Mouse (Mus musculus) midbrain, postnatal 0 days (tissue): ENCODE results near the gene Adgrg7. TPM values are rescaled to one million over a fixed set of nuclear protein-coding genes. Genes with fewer than 3 reads are reported as not detected.

Source experiments
- ATAC-seq: fragments of 200-750 bp; cut with Nextera tagmentation; 2 replicates; pipeline ENCODE4 v1.8.0; 2017; ENCODE audit warnings: moderate number of reproducible peaks, mild to moderate bottlenecking, moderate TSS enrichment, moderate library complexity; ENCODE audit not compliant: low FRiP score
- DNase-seq: peaks from one replicate; pipeline ENCODE4 v3.0.0-alpha.2; 2015; ENCODE audit warnings: low spot score
- H3K27ac ChIP-seq: fragments of 300-500 bp; sonication (generic); 2 replicates; pipeline ENCODE4 v1.5.1; 2014; ENCODE audit warnings: low read depth, mild to moderate bottlenecking, low read length, mixed read lengths
- H3K27me3 ChIP-seq: fragments of 300-500 bp; sonication (generic); 2 replicates; pipeline ENCODE4 v1.6.1; 2014; ENCODE audit warnings: low read length, control low read depth, mixed read lengths; ENCODE audit not compliant: insufficient read depth
- H3K36me3 ChIP-seq: fragments of 300-500 bp; sonication (generic); 2 replicates; pipeline ENCODE4 v1.6.1; 2014; ENCODE audit warnings: low read length, control low read depth, mixed read lengths; ENCODE audit not compliant: insufficient read depth
- H3K4me1 ChIP-seq: fragments of 300-500 bp; sonication (generic); 2 replicates; pipeline ENCODE4 v1.6.1; 2014; ENCODE audit warnings: mild to moderate bottlenecking, control low read depth, antibody characterized with exemption, low read length, mixed read lengths; ENCODE audit not compliant: insufficient read depth
- H3K4me2 ChIP-seq: fragments of 300-500 bp; sonication (generic); 2 replicates; pipeline ENCODE4 v1.6.1; 2014; ENCODE audit warnings: low read depth, mild to moderate bottlenecking, low read length, mixed read lengths; ENCODE audit not compliant: poor library complexity, severe bottlenecking
- H3K4me3 ChIP-seq: fragments of 300-500 bp; sonication (generic); 2 replicates; pipeline ENCODE4 v1.5.1; 2014; ENCODE audit warnings: low read depth, mild to moderate bottlenecking, low read length, moderate library complexity
- H3K9ac ChIP-seq: fragments of 300-500 bp; sonication (generic); replicated peaks from 2 replicates; pipeline ENCODE4 v1.6.1; 2014; ENCODE audit warnings: mild to moderate bottlenecking, low read length, moderate library complexity, mixed read lengths; ENCODE audit not compliant: poor library complexity, severe bottlenecking
- H3K9me3 ChIP-seq: fragments of 300-500 bp; sonication (generic); 2 replicates; pipeline ENCODE4 v1.6.1; 2016; ENCODE audit warnings: low read length, control low read depth
- CTCF ChIP-seq: IDR thresholded peaks from 2 replicates; pipeline ENCODE4 v1.5.1; 2016; ENCODE audit warnings: antibody characterized with exemption, mild to moderate bottlenecking
- WGBS: fragments of 180-500 bp; shearing (Covaris S2); extraction: QIAGEN DNeasy Blood & Tissue Kit; methylation state at CpG from one replicate; pipeline ENCODE4 v1.1.7; 2014; 5-methylcytosine and 5-hydroxymethylcytosine counted together
- polyA plus RNA-seq: library from polyadenylated mRNA; unstranded; fragments of >200 nt; fragmentation: Nextera tagmentation; extraction: Ambion mirVana; gene quantifications from 2 replicates; pipeline ENCODE4 v1.2.1, GENCODE M21; 2015
- total RNA-seq: library from RNA; depleted of rRNA; stranded (reverse); fragments of >200 nt; gene quantifications from 2 replicates; pipeline ENCODE4 v1.2.3, GENCODE M21; 2014

The Adgrg7 gene
- total and polyA plus RNA-seq, 2 experiments from 2014 or later = not detected

DNA sequence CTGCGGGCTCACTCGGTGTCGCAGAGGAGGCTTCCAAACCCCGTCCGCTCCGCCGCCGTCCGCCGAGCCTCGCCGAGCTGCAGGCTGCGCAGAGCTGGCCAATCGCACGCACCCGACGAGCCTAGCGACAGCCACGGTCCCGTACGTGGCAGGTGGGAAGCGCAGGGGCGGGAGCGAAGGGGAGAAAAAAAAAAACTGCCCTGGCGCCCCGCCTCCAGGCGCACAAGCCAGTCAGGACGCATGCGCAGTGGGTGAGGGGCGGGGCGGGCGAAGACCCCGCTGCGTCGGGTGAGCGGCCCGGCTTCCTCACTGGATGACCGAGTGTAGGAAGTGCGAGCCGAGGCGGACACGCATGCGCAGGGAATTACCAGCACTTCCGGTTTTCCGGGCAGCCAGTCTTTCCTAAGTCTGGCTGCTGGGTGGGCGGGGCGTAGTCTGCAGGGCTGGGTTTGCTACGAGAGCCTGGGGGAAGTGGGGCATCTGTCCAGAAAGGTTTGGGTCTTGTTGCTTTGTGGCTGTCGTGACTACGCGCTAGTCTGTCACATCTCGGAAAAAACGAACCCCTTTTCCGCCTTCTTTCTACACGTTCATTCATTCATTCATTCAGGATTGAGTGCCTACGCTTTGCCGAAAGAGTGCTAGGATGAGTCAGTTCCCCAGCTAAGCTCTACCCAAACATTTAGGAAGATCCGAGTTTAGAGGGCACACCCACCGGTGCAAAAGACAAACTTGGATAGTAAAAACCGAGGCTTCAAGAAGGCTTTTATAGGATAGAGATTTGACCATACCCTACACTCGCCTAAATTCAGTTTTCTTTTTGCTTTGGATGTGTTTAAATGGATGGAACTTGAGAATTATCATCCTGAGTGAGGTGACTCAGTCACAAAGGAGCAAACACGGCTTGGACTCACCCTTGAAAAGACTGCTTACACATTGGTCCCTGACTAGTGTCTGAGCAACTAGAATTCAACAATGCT, 78.1 kb downstream of the Adgrg7 start, which contains the start of gene Tfg:
Gene Tfg (minus strand): TSS at position 227 of the 977 bp plus-strand sequence.
- H3K36me3 ChIP-seq = no peaks in the 10 kb centered on the region
- ATAC-seq = peak; percentile 99
- peak within 1 kb of the TSS; percentile 85 for H3K4me3 ChIP-seq
- H3K4me1 ChIP-seq = peaks cover 8% of the 10 kb centered on the region; the same call in 1 of the 2 replicates
- H3K27me3 ChIP-seq = no peaks in the 10 kb centered on the region
- peak within 1 kb of the TSS; percentile 87 for H3K9ac ChIP-seq
- no peak for TF ChIP-seq CTCF
- under 1% methylated on average over 61 of the region's 62 CpGs for WGBS
- H3K27ac ChIP-seq = peak within 1 kb of the TSS; percentile 95
- H3K4me2 ChIP-seq = peak within 1 kb of the TSS; percentile 65
- H3K9me3 ChIP-seq = no peaks in the 10 kb centered on the region
- DNase-seq = peak; percentile 100

GRCm38 (mm10) chr16:56716557-56717179, 79.0 kb downstream of the Adgrg7 start:
- DNase-seq = peak; percentile 40
- no peaks in the 10 kb centered on the region for H3K36me3 ChIP-seq
- no peaks in the 10 kb centered on the region for H3K27me3 ChIP-seq
- TF ChIP-seq CTCF = no peak
- H3K27ac ChIP-seq = peak overlapping the region; percentile 95
- WGBS = 0% methylated on average over 31 of the region's 38 CpGs
- peak overlapping the region; percentile 65 for H3K4me2 ChIP-seq
- H3K4me1 ChIP-seq = peaks cover 8% of the 10 kb centered on the region; the same call in 1 of the 2 replicates
- H3K9me3 ChIP-seq = no peaks in the 10 kb centered on the region
- ATAC-seq = peak; percentile 62
- peak overlapping the region; percentile 87 for H3K9ac ChIP-seq
- peak overlapping the region; percentile 85 for H3K4me3 ChIP-seq

DNA sequence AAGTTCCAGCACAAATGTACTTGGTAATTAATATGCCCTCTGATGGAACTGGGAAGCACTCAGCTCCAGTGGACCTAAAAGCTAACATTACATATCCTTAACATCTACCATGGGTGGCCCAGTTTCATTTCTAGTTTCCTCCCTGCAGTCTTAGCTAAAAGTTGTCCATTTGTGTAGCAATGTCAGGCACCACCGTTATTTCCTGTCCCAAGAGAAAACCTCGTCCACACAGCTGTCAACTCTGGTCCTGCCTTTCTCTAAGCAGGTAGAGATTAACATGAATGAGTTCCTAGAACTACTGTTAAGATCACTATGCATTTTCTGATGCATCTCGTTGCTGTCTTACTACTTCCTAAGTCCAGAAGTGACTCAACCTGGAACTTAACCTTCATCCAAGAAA, 80.0 kb downstream of the Adgrg7 start:
- H3K4me1 ChIP-seq = peaks cover 8% of the 10 kb centered on the region; the same call in 1 of the 2 replicates
- no peaks in the 10 kb centered on the region for H3K27me3 ChIP-seq
- peak overlapping the region; percentile 65 for H3K4me2 ChIP-seq
- 72% methylated on average over 3 of the region's 3 CpGs for WGBS
- H3K27ac ChIP-seq = no peak overlapping the region
- H3K4me3 ChIP-seq = peak overlapping the region; percentile 85; the same call in 1 of the 2 replicates
- ATAC-seq = no peak
- H3K36me3 ChIP-seq = no peaks in the 10 kb centered on the region
- no peaks in the 10 kb centered on the region for H3K9me3 ChIP-seq
- no peak for DNase-seq
- H3K9ac ChIP-seq = no peak overlapping the region
- no peak for TF ChIP-seq CTCF

GRCm38 (mm10) chr16:56710071-56710470, 85.6 kb downstream of the Adgrg7 start:
- Histone ChIP-seq H3K27me3 (no peaks in the 10 kb centered on the region), H3K36me3 (peaks cover 12% of the 10 kb centered on the region; the same call in 1 of the 2 replicates), H3K4me2 (no peak overlapping the region), H3K4me1 (no peaks in the 10 kb centered on the region), H3K9me3 (no peaks in the 10 kb centered on the region), H3K27ac (no peak overlapping the region), H3K4me3 (no peak overlapping the region), H3K9ac (no peak overlapping the region)
- 95% methylated on average over 3 of the region's 3 CpGs for WGBS
- ATAC-seq (no peak), DNase-seq (no peak)
- TF ChIP-seq CTCF = no peak

DNA sequence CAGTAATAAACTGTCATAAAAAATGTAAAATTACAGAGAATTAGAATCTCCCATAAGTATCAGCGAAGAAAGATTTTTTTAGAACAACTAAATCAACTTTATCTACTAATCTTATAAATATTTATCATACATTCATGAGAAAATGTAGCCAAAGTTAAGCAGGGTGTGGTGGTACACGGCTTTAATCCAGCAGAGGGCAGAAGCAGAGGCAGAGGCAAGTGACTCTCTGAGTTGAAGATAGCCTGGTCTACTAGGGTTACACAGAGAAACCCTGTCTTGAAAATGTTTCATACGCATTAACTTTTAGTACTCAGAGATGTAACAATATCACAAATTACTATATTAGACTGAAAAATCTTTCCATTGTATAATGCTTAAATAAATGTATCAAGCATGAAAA, 89.9 kb downstream of the Adgrg7 start:
- DNase-seq (no peak), ATAC-seq (no peak)
- 84% methylated on average over 3 of the region's 3 CpGs for WGBS
- H3K4me3 ChIP-seq = no peak overlapping the region
- H3K27me3 ChIP-seq = no peaks in the 10 kb centered on the region
- no peak overlapping the region for H3K4me2 ChIP-seq
- peaks cover 15% of the 10 kb centered on the region; the same call in 1 of the 2 replicates for H3K36me3 ChIP-seq
- no peak overlapping the region for H3K9ac ChIP-seq
- H3K9me3 ChIP-seq = no peaks in the 10 kb centered on the region
- peak; percentile 37 for TF ChIP-seq CTCF
- H3K27ac ChIP-seq = no peak overlapping the region
- no peaks in the 10 kb centered on the region for H3K4me1 ChIP-seq
